Mouse (Mus musculus) myocyte (in vitro differentiated cells): Measurements from ENCODE around the gene Alpk3.

Experiments used
- CEBPB ChIP-seq: IDR thresholded peaks from 2 replicates; pipeline ENCODE4 v1.6.1; 2011; ENCODE audit warnings: mild to moderate bottlenecking, moderate library complexity; ENCODE audit not compliant: poor library complexity, insufficient read depth, severe bottlenecking
- E2F4 ChIP-seq: IDR thresholded peaks from one replicate; pipeline ENCODE4 v1.6.1; 2011; ENCODE audit warnings: mild to moderate bottlenecking, control low read depth, moderate library complexity; ENCODE audit not compliant: insufficient read depth
- MAX ChIP-seq: IDR thresholded peaks from one replicate; pipeline ENCODE4 v1.6.1; 2011; ENCODE audit warnings: low read depth, mild to moderate bottlenecking, control low read depth
- MYOD1 ChIP-seq, 3 experiments: IDR thresholded peaks; one replicate each; pipeline ENCODE4 v1.6.1; 2011; ENCODE audit warnings: control low read depth in 2 of 3, low read depth in 2 of 3, mild to moderate bottlenecking in 2 of 3, moderate library complexity in 1 of 3; ENCODE audit not compliant: insufficient read length in 2 of 3, control insufficient read depth in 1 of 3
- MYOG ChIP-seq, 3 experiments: IDR thresholded peaks; one replicate each; pipeline ENCODE4 v1.6.1; 2011; ENCODE audit warnings: control low read depth in 2 of 3, low read depth in 2 of 3, mild to moderate bottlenecking in 2 of 3; ENCODE audit not compliant: insufficient read length in 2 of 3, control insufficient read depth in 1 of 3, insufficient read depth in 1 of 3
- POLR2A ChIP-seq: IDR thresholded peaks from one replicate; pipeline ENCODE4 v1.6.1; 2011; ENCODE audit warnings: low read depth, mild to moderate bottlenecking, control low read depth, moderate library complexity; ENCODE audit not compliant: insufficient read length
- POLR2AphosphoS2 ChIP-seq: IDR thresholded peaks from one replicate; pipeline ENCODE4 v1.6.1; 2011; ENCODE audit warnings: low read depth, control low read depth; ENCODE audit not compliant: insufficient read length
- SRF ChIP-seq: IDR thresholded peaks from one replicate; pipeline ENCODE4 v1.6.1; 2011; ENCODE audit warnings: low read depth; ENCODE audit not compliant: control insufficient read depth, insufficient read length
- TCF12 ChIP-seq: IDR thresholded peaks from one replicate; pipeline ENCODE4 v1.6.1; 2011; ENCODE audit warnings: mild to moderate bottlenecking, control low read depth; ENCODE audit not compliant: poor library complexity, insufficient read depth, severe bottlenecking
- USF1 ChIP-seq: IDR thresholded peaks from one replicate; pipeline ENCODE4 v1.6.1; 2011; ENCODE audit warnings: low read depth, mild to moderate bottlenecking, control low read depth, moderate library complexity

DNA sequence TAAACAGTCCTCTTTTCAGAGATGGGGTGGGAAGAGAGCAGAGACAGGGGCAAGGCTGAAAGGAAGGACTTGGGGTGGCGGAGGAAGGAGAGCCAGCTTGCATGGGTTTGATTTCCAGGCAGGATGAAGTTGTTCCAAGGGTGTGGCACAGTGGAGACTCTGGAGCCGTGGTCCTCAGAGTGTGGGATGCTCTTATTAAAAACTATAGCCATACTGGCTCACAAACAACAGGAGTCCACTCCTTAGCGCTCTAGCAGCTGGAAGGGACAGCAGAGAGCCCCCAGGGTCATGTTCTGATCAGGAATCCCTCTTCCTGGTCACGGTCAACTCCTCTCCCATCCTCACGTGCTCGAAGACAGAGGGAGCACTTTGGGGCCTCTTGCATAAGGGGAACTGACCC lies 76.0 kb downstream of the Alpk3 start:
- no peak for TF ChIP-seq MAX
- TF ChIP-seq POLR2A: no peak
- TF ChIP-seq POLR2AphosphoS2: no peak
- TF ChIP-seq USF1: no peak
- no peak for TF ChIP-seq SRF
- no peak for TF ChIP-seq E2F4
- no peak for TF ChIP-seq TCF12
- no peak for TF ChIP-seq MYOD1 (IDR thresholded peaks at IDR 0.05; ENCODE audit: control insufficient read depth in 1 of 3, insufficient read length in 2 of 3, low read depth in 2 of 3)
- no peak for TF ChIP-seq CEBPB
- TF ChIP-seq MYOG (IDR thresholded peaks at IDR 0.05; ENCODE audit: control insufficient read depth in 1 of 3, insufficient read depth in 1 of 3, insufficient read length in 2 of 3, low read depth in 2 of 3): no peak
